Mouse (Mus musculus) cerebellum, adult 11-12 months (tissue): ENCODE measurements around the gene Pam16.
A peak's percentile ranks its signal among the peaks of the same experiment; 100 is the strongest.
"Not testable (repeated sequence)": the region's sequence is repeated elsewhere in the genome, so short reads cannot be mapped to it uniquely, and the experiment has no call there.

Source experiments
- DNase-seq: peaks from one replicate; pipeline ENCODE4 v3.0.0; 2022

Gene Pam16

DNA sequence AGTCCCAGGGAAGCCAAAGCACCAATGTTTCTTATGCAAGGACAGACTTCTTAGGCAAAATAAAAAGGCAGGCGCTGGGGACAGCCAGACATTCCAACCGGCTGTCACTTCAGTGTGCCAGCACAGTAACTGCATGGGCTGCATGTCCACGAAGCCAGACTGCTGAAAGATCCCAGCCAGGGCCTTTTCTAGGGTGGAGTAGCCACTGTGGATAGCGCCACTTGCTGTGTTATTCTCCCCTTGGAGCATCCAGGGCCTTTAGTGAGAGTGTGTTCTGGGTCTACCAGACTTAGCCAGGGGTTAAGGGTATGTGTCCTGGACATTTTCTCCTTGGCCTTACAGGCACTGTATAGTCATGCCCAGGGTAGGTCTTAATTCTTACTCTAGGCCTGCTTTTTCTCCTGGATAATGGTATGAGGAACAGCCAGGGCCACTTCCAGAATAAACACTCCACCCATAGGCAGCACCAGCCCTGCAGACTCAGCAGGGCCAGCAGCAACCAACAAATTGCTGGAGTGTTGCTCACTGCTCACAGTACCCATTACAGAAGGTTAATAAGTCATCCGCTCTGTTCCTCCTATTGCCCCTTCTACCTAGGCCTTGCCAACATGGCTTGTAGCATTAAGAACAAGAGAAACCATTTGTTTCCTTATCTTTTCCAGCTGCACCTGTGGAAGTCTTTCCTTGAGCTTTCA lies 37.1 kb downstream of the Pam16 start:
- DNase-seq: no peak

DNA sequence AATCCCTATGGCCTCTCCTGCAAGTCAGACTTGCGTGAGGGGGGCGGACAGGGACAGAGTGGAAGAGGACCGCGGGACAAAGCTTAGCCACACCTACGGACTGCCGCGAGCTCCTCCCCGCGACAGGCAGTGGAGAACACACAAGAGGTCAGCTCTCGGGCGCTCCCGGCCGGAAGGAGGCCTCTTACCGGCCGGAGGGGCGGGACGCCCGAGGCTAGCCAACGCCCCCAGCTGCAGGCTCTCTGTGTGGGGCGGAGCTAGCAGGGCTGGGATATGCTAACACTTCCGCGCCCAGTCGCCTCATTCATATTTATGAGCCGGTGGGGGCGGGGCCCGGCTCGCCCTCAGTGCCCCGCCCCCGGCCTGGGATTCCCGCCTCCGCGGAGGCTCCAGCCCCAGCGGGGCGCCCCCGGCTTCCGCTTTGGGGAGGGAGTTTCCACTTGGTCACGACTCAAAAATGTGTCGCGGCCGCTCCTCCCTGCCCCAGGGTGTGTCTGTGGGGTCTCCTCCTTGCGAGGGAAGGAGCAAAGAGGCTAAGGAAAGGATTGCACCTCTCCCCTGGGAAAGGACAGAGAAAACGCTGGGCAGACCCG lies 38.2 kb downstream of the Pam16 start:
- peak; percentile 95 for DNase-seq

- no peak for DNase-seq
Measured at GRCm38 (mm10) chr16:4585642-4586530, 38.9 kb downstream of the Pam16 start.

GRCm38 (mm10) chr16:4584438-4584837 lies 40.4 kb downstream of the Pam16 start:
- no peak for DNase-seq

DNA sequence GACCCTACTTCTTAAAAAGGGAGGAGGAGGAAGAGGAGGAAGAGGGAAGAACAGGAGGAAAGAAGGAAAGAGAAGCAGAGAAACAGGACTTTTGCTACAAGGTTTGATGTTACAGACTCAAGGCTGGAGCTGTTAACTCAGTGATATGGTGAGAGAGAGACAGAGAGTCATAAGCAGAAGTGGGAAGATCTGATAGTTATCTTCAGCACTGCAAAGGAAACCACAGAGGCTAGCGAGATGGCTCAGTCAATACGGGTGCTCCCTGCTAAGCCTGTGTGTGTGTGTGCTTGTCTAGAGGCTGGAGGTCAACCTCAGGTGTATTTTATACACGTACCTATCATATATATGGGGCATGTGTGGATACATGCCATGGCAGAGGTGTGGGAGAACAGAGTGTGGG lies 41.0 kb downstream of the Pam16 start:
- no peak for DNase-seq

GRCm38 (mm10) chr16:4581179-4581578 lies 43.6 kb downstream of the Pam16 start:
- not testable (repeated sequence) for DNase-seq

- no peak for DNase-seq
Measured at GRCm38 (mm10) chr16:4578630-4579029, 46.2 kb downstream of the Pam16 start.

DNA sequence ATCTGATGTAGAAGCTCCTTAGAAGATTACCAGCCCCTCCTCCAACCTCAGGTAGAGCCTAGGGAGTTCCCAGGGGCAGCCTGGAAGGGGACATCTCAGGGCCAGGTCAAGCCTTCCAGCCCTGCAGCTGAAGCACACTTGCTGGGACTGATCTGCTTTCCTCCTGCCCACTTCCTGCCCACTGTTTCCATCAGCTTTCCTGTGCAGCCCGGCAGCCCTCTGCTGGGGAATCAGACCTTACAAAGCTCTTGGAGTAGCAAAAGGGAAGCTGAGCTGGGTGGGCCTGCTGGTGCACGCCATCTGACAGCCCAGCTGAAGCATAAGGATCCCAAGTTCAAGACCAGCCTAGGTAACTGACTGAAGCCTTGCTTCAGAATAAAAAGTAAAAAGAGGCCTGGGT lies 47.9 kb downstream of the Pam16 start:
- no peak for DNase-seq

DNA sequence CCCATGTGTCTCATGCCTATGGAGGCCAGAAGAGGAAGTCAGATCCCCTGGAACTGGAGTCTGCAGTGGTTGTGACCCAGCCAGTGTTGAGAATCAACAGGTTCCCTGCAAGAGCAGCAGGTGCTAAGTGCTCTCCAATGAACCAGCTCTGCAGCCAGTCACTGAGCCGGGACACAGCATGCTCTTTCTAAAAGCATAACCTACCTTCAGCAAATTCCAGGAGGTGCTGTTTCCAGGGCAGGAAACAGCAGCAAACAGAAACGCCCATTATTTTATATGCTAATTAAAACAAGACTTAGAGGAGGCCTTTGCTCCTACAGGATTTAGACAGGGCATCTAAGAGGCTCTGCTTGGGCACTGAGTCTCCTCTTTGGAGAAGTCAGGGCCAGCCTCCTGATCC lies 48.8 kb downstream of the Pam16 start:
- DNase-seq: no peak

DNA sequence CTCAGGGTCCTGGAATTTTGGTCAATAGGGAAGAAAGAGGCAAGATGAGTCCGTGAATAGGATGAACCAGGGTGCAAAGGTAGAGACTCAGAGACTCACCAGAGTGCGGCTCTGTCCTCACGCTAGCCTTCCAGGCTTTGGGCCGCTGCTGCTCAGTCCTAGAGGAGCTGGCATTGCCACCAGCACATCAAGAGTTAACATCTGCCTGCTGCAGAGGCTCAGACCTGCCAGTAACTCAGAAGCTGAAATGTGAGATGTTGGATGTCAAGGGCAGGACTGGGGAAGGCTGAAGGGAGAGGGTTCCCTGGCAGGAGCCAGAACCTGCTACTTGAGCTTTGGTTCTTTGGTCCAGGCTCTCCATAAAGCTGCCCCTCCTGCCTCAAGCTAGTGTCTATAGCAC lies 54.1 kb downstream of the Pam16 start:
- DNase-seq: no peak

- DNase-seq: peak; percentile 52
Measured at GRCm38 (mm10) chr16:4567912-4568311, 56.9 kb downstream of the Pam16 start.
